Mouse (Mus musculus) large intestine, adult 2 months (tissue): Measurements from ENCODE around the gene Nucb1. TPM values are rescaled to one million over a fixed set of nuclear protein-coding genes. Genes with fewer than 3 reads are reported as not detected.
"Not testable (repeated sequence)": the region's sequence is repeated elsewhere in the genome, so short reads cannot be mapped to it uniquely, and the experiment has no call there.

Experiments used
- DNase-seq: peaks from one replicate; pipeline ENCODE4 v3.0.0-alpha.2; 2012; ENCODE audit warnings: low read depth, low spot score
- WGBS: fragments of 180-500 bp; shearing (Covaris S2); methylation state at CpG from one replicate; pipeline ENCODE4 v1.1.7; 2018; 5-methylcytosine and 5-hydroxymethylcytosine counted together
- polyA plus RNA-seq: library from polyadenylated mRNA; depleted of rRNA; stranded (reverse); fragments of >200 nt; gene quantifications from 2 replicates; pipeline ENCODE4 v1.2.3, GENCODE M21; 2012

The Nucb1 gene
- polyA plus RNA-seq, 1 experiment, result 384 TPM

DNA sequence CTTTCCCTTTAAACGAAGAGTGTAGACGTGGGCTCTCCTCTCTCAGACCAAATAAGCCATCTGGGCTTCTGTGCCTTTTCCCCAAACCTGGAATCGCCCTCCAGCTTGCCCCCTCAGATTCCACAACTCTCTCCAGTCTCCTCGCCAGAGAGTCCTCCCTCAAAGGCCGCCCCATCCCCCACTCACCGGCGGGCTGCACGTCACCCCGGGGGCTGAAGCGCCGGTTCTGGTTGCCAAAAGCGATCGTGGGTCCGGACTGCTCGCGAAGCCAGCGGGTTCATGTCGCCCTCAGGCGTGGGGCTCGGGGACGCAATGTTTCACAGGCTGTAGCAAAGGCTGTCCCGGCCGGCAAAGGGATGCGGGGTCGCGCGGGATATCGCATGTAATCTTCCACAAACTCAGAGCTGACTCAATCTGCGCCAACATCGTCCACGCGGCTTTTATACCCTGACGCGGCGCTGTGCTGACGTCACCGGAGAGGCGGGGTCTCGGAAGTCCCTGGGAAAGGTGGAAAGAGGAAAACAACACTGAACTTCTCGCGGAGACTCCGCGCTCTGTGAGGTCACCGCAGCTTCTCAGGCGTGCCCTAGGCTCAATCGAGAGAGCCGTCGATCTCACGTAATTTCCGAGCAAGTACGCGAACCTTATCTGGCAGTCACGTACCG, 15.7 kb upstream of the Nucb1 start, which contains the start of the genes Ppp1r15a and Plekha4:
Gene Ppp1r15a, minus strand, starts transcription at position 460 of the 665 bp plus-strand sequence.
Gene Plekha4, plus strand, starts transcription at position 522 of the 665 bp plus-strand sequence.
- peak; percentile 83 for DNase-seq
- under 1% methylated on average over 54 of the region's 54 CpGs for WGBS

DNA sequence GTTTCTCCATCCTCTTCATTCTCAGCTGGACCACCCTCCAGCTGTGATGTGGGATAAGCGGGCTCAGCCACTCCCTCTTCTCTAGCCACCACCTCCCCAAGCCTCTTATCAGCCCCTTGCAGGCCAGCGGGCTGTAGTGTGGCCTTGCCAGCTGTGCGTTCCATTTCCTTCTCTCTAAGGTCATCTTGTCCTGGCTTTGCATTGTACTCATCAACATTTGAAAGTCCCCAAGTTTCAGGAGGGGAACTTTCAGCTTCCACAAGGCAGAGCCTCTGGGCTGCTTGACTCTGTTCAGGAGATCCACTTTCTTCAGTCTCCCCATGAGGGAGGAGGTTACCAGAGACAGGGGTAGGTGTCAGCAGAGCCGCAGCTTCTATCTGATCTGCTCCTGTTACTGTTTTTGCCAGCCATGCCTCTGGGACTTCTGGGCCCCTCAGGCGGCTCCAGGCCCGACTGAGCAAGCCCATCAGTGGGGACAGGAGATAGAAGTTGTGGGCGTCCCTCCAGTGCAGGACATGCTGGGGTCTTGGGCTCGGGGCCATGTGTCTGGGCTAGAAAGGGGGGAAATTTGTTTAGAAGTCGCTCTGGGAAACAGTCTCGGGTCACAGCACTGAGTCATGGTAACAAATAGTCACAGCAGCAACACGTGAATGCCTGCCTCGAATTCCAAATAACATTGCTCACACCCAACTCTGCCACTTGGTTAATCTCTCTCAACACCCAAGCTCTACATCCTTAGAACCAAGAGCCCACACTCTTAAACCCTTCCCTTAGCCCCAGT, 14.8 kb upstream of the Nucb1 start:
- 21% methylated on average over 12 of the region's 12 CpGs for WGBS
- DNase-seq, result no peak

DNA sequence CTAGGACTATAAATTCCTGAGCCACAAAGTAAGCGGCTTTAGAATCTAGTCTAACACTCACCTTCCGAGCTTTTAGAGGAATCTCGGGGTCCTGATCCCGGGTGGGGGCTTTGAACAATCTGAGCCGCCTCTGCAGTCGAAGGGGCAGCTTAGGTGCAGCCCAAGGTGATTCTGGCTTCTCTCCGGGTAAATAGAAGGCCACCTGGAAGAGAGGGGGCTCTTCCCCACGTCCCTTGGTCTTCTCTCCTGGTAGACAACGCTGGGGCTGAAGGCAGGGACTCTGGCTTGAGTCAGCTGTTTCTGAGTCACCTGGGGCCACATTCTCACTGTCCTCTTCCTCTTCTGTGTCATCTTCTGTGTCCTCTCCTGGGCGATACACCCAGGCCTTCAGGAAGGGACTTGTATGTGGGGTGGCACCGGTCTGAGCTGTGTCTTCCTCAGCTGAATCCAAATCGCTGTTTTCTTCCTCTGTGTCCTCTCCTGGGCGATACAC, 13.5 kb upstream of the Nucb1 start:
- WGBS, result 72% methylated on average over 13 of the region's 13 CpGs

DNA sequence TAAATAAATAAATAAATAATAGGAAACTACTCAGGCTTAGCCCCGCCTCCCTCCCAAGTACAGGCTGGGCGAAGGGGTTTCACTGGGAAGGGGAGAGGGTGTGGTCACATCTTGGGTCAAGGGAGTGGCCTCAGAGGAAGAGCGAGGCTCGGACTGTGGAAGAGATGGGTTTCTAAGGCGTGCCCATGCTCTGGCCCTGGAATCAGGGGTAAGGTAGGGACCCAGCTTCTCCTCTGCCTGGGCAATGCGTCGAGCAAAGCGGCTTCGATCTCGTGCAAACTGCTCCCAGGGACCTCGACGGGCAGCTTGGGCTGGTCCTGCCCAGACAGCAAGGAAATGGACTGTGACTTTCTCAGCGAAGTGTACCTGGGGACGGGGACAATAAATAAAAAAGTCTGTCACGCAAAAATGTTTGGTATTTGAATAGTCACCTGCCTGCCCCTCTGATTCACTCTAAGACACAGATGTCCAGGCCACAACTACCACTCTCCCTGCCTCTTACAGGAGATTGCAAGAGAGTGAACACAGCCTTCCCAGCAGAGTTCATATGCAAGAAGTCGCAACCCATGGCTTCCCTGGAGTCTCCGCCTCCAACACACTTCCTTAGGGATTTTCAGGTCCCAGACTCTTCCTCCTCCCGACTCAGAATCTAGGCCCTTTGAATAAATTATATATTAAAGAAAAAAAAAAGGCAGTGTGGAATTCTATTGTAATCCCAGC, 12.9 kb upstream of the Nucb1 start:
- 71% methylated on average over 18 of the region's 18 CpGs for WGBS
- no peak for DNase-seq

More for the DNA sequence above, 13.5 kb upstream of the Nucb1 start:
- DNase-seq, result no peak

DNA sequence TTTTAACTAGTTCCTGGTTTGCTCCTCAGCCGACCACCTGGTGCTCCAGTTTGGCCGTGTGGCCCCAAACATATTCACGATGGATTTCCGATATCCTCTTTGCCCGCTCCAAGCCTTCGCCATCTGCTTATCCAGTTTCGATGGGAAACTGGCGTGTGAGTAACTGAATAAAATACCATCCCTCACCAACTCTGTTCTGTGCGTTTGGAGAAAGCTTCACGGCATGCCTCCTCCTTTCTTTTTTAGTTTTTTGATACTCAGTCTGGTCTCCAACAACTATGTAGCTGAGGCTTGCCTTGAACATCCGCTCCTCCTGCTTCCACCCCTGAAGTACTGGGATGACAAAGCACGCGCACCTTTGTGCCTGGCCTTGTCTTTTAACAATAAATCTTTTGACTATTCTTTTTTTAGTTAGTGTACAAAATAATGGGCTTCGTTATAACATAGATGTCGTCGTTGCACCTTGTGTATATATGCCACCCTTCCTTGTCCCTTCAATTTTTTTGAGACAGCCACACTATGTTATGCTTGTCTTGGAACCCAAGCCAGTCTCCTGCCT, 12.1 kb upstream of the Nucb1 start:
- no peak for DNase-seq
- WGBS, result 64% methylated on average over 16 of the region's 16 CpGs

DNA sequence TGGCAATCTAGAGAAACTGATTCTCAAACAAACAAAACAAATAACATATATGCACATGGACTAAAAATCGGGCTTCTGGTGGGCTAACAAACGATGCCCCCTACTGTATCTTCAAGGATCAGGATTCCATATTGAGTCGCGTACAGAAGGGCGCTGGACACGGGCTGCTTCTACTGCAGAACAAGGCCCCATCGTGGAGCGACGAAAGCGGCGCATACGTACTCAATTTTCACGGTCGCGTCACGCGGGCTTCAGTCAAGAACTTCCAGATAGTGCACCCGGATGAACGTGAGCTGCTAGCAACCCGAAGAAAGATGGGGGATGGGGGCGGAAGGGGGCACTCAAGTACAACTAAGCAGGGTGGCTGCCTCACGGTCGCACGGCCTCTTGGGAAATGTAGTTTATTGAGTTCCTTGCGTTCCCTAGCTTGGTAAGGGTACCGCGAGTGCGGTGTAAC, 11.6 kb upstream of the Nucb1 start:
- under 1% methylated on average over 28 of the region's 28 CpGs for WGBS

DNA sequence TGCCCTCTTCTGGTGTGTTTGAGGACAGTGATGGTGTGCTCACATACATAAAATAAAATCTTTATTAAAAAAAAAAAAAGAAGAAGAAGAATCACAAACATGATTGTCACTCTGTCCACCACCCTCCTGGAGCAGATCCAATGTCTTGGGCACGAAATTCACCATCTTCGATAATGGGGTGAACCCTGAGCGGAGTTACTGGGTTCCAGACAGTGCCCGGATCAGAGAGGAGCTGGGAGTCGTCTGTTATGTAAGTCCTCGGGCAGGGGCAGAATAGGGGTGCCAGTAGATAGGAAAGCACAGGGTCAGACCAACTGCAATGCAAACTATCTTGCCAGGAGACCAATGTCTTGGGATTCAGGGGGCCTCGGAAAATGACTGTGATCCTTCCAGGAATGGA, 10.4 kb upstream of the Nucb1 start:
- WGBS, result 93% methylated on average over 7 of the region's 7 CpGs
- DNase-seq, result no peak

More for the DNA sequence above, 11.6 kb upstream of the Nucb1 start:
- DNase-seq, result no peak

DNA sequence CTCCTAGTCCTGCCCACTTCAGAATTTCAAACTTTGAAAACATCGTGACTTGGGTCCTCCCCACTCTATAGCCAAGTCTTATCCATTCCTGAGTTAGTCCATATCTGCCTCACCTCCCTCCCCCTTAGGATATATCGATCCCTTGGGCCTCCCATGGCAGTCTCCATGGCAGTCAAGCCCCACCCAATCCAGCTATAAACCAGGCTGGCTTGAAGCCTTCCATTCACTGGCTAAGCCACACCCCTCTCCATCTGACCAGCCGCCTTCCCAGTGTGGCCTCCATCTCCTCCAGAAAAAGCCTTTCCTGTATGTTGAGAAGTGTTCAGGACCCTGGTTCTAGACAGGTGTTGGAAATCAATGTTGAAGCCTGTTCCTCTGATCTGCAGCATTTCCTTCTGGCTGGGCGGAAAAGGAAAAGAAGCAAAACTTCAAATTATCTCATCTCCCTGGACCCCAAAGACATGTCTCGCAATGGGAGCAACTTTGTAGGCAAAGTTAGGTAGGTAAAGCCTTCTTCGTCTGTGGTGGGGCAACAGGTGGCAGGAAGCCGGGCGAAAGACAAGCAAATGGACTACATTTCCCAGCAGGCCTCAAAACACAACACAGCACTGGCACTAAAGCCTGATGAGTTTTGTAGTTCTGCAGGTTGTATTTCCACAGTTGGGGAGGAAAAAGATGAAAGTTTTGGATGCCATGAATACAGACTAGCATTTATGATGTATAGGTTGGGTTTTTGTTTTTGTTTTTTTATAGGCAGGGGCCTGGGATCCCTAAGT, 9.3 kb upstream of the Nucb1 start:
- 51% methylated on average over 8 of the region's 8 CpGs for WGBS
- no peak for DNase-seq

DNA sequence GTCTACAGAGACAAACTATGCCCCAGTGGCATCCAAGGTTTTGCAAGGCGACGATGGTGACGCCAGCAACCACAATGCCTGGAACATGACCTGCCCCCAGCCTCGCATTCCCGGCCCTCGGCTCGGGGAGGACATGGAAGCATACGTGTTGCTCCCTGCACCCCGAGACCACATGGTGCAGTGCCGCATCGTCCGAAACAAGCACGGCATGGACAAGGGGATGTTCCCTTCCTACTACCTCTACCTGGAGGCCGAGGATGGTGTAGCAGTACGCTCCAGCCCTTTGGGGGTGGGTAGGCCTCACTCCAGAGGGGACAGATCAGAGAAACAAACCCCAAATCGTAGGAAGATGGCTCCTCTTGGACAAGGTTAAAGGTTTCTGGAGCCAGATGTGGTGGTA, 8.4 kb upstream of the Nucb1 start:
- 94% methylated on average over 16 of the region's 16 CpGs for WGBS

DNA sequence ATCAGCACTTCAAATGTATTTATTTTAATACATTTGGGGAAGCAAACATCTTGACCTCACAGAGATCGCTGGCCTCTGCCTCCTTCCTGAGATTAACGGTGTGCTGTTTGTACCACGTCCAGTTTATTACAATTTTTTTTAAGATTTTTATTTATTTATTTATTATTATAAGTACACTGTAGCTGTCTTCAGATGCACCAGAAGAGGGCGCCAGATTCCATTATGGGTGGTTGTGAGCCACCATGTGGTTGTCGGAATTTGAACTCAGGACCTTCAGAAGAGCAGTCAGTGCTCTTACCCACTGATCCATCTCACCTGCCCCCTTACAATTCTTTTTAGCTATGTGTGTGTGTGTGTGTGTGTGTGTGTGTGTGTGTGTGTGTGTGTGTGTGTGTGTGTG, 6.6 kb upstream of the Nucb1 start:
- whole genome bisulfite sequencing, result 65% methylated on average over 5 of the region's 5 CpGs
- DNase-seq, result not testable (repeated sequence)

More for the DNA sequence above, 8.4 kb upstream of the Nucb1 start:
- DNase-seq, result no peak

DNA sequence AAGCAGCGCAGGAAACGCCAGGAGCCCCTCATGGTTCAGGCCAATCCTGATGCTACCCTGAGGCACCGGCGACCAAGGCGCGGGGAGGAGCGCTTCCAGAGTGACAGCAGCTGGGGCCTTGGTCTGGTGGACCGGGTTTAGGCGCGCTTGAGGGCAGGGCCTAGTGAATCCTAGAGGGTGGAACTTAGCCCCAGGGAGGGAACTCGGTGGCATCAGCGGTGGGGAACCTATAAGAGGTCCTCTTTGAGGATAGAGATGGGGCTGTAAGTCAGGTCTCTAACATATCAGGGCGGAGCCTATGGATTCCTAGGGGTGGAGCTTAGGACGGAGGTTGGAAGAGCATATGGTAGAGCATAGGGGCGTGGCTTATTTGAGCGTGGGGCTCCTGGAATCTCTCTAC, 5.2 kb upstream of the Nucb1 start:
- DNase-seq, result no peak
- 47% methylated on average over 16 of the region's 16 CpGs for WGBS

DNA sequence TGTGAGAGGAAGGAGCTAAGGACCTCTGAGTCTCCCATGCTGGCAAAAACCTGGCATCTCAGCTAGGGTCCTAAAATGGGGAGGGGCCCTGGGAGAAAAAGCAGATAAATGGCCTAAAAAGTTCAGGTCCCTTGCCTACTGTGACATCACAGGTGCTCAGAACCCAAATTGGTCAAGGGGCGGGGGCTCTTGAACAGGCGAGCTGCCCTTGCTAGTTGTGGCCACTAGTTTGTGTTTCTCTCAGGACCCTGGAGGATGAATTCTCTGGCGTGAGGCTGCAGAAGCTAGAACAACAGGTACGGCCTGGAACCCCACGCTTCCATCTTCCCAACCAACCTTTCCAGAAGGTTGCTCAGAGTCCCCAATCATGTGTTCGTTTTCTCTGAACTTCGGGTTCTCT, 4.2 kb upstream of the Nucb1 start:
- 88% methylated on average over 7 of the region's 7 CpGs for WGBS
- no peak for DNase-seq

DNA sequence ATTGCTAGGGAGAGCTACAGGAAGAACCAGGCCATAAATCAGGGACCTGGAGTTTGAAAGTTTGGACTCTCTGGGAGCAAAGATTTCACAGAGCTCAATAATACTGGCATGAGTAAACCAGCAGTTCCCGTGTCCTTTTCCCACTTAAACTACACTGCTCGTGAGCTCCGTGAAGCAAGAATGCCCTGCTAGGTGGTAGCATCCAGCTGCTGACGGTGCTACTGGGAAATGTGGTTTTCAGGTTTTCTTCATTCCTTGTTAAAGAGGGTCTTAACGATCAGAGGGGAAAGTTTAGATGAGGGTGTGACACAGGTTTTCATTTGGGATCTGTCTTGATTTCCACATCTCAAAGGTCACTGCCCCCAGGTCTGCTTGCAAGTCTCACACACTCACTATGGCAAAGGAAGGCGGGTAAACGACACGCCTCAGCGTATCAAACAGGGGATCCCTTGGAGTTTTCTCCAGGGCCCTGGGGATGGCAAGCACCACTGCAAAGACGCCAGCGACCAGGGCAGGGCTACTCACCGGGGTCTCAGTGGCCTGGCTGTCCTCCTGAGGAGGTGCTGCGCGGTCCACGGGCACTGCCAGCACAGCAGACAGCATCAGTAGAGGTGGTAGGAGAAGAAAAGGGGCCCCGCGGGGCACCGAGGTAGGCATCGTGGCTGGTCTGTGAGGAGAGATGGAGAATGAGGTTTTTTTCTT, 874 bp downstream of the Nucb1 start:
- 7% methylated on average over 19 of the region's 19 CpGs for WGBS
- no peak for DNase-seq

DNA sequence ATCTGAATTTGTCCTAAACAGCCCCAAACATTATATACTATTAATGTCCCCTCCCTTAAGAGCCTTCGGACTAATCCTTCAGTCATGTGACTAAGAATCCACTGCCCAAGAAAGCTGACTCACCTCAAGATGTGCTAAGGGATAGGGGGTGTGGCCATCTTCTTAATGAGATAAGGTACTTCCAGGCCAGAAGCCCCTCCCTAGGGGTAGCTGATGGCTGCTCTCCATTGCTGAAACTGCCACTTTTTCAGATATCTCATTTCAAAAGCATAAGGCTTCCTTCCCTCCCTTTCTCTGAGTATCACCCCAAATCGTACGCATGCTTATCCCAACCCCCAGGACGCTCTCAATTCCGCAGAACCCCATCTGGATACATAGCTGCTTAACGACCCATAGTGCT, 1.6 kb downstream of the Nucb1 start:
- WGBS, result 42% methylated on average over 6 of the region's 6 CpGs
- DNase-seq, result no peak

DNA sequence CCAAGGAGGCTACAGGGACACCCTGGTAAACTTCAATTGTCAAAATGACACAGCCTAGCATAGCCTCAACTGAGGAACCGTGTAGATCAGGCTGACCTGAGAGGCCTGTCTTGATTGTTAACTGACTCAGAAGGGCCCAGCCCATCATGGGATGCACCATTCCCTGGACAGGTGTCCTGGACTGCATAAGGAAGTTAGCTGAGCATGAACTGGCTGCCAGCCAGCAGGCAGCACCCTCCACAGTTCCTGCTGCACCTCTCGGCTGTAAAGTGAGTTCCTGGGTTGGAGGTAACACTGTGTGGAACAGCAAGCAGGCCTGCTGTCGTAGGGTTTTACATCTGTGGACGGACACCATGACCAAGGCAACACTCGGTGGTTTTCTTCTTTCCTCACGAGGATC, 2.6 kb downstream of the Nucb1 start:
- 22% methylated on average over 6 of the region's 6 CpGs for WGBS
- peak; percentile 88 for DNase-seq

DNA sequence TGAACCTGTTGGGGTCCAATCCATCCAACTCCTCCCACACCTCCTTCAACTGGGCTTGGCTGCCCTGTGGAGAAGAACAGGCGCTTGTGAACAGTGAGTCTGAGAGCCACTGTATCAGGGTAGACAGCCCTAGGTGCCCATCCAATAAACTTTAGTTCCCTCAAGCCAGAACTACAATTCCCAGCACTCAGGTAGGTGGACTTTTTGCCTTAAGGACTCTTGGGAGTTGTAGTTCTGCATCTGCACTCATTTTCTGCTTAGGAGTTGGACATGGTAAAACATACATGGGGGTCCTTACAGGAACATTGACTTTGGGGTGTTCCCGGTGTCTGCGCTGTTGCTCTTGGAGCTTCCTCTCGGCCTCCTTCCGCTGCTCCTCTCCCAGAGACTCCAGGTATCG, 11.8 kb downstream of the Nucb1 start:
- 95% methylated on average over 6 of the region's 6 CpGs for WGBS
- no peak for DNase-seq

DNA sequence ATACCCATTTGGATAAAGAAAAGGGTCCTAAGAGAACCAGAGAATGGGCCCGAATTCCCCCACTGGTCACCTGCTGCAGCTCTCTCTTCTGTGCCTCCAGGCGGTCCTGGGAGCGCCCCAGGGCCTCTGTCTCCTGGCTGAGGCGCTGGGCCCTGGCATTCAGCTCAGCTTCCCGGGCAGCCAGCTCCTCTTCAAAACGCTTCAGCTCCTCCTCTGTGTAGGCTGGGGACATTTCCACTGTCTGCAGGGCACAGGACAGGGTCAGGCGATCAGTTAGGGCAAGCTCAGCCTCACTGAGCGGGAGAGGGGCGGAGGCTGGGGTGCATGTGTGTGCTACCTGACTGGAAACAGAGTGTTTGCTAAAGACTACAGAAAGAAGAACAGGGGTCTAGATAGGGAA, 15.7 kb downstream of the Nucb1 start:
- 91% methylated on average over 9 of the region's 9 CpGs for WGBS
- no peak for DNase-seq

DNA sequence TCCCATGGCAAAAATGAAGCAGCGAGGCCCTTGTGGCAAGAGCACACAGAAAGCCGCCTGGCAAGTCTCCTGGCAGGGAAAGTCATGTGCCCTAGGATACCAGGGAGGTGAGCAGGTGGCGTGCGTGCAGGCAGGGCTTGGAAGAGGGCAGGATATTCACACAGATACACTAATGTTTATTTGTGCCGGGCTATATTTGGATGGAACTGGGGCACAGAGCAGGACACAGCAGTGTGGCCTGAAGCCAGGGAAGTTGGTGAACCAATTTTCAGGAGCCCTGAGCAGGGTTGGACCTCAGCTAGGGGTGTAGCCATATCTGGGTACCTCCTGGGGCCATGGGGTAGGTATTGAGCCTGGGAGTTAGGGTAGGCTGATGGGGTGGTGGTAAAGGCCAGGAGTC, 17.3 kb downstream of the Nucb1 start:
- WGBS, result 65% methylated on average over 5 of the region's 5 CpGs
- no peak for DNase-seq
